Mouse (Mus musculus) heart, adult 9 months (tissue): ENCODE results near the gene Dhrs4.

ENCODE experiments used
- DNase-seq, 2 experiments: peaks; one replicate each; pipeline ENCODE4 v3.0.0; 2022; ENCODE audit warnings: low spot score in 2 of 2

Dhrs4 gene

DNA sequence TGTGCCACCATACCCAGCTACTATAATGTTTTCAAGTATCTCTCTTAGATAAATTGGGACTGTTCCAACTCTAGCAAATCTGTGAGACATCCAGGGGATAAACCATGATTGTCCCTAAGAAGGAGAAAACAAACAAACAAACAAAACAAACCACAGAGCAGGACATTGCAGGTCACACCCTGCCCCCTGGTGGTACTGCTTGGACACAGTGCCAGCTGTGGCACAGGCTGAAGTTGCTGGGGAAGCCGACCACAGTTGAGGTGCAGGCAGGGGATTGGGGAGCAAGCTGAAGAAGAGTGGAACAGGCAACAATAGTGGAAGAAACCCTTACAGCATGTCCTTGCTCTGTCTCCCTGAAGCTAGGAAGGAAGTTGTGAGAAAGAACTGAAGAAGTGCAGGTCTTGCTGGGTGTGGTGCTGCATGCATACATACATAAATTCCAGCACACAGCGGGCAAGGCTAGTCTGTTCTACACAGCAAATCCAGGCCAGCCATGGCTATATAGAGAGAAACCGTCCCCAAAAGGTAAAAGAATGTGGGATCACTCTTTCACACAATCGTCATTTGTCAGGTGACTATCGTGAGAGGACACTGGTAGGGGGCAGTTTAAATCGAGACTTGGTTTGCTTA is 57.7 kb downstream of the Dhrs4 start:
- no peak for DNase-seq
